In the genomic region with DNA sequence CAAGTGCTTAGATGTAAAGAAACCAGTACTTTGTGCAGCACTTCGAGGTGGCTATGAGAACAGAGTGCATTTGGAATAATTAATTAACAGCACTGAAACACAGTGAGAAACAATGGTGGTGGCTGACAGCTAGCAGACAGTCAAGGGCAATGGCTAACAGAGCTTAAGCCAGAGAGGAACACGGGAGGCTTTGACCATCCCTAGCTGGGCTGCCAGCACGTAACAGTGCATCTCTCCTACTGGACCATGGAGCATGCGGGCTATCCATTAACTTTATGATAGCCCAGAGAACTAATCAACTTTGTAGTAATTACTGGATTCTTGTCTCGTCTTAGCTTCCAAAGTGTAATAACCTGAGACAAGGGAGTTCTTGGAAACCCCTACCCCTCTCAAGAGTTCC, we compare ENCODE assay signal across 12 mouse cellular contexts.
"Had no signal": no experiment of that assay in that cellular context is flagged by ENCODE, and none has a peak within 500 bp of the region (broad histone marks: within the 10 kb centered on the region; RNA-seq: fewer than 3 reads in every experiment).

No protein-coding gene starts in this region.

- H3K4me2 ChIP-seq: limb, embryonic 12.5 days; liver, embryonic 13.5 days; midbrain, embryonic 13.5 days; stomach, embryonic 15.5 days had no signal

- H3K9me3 ChIP-seq: limb, embryonic 12.5 days; liver, embryonic 13.5 days; midbrain, embryonic 13.5 days; stomach, embryonic 15.5 days had no signal

- H3K9ac ChIP-seq: limb, embryonic 12.5 days; liver, embryonic 13.5 days; liver, postnatal 0 days; midbrain, embryonic 13.5 days; stomach, embryonic 15.5 days had no signal

- H3K27ac ChIP-seq: limb, embryonic 12.5 days; liver, embryonic 13.5 days; midbrain, embryonic 13.5 days; stomach, embryonic 15.5 days had no signal

- ATAC-seq: inflammation-experienced regulatory T-cells, adult 6 months; intestine, postnatal 0 days; liver, postnatal 0 days; midbrain, embryonic 13.5 days had no signal

- H3K4me3 ChIP-seq: limb, embryonic 12.5 days; liver, embryonic 13.5 days; midbrain, embryonic 13.5 days; stomach, embryonic 15.5 days had no signal

- H3K4me1 ChIP-seq: limb, embryonic 12.5 days; liver, embryonic 13.5 days; midbrain, embryonic 13.5 days; stomach, embryonic 15.5 days had no signal

- H3K27me3 ChIP-seq: limb, embryonic 12.5 days; liver, embryonic 13.5 days; midbrain, embryonic 13.5 days; stomach, embryonic 15.5 days had no signal

- DNase-seq: layer of hippocampus, adult 9-11 months; layer of hippocampus, postnatal 36 days; liver; liver, embryonic 13.5 days; liver, postnatal 0 days; right cerebral cortex, postnatal 14 days; thymus, postnatal 36 days had no signal
